Mouse (Mus musculus) c-Kit-negative CD71-positive TER-119-positive erythroid progenitor cells, embryonic 14.5 days (primary cell): ENCODE results near the gene Olfr1086.
"Not testable (repeated sequence)": the region's sequence is repeated elsewhere in the genome, so short reads cannot be mapped to it uniquely, and the experiment has no call there.

Experiments used
- DNase-seq: peaks from one replicate; pipeline ENCODE4 v3.0.0-alpha.2; 2013; ENCODE audit warnings: low read depth, low spot score

Gene Olfr1086

GRCm38 (mm10) chr2:86679992-86680391 lies at the start of gene Olfr1086:
Gene Olfr1086 (minus strand): TSS chr2:86680092.
- DNase-seq: no peak

GRCm38 (mm10) chr2:86698295-86698694 lies 18.4 kb upstream of the Olfr1086 start, which contains the start of gene Olfr1087:
Gene Olfr1087 (minus strand): TSS chr2:86698395.
- DNase-seq: no peak

- no peak for DNase-seq
Measured at GRCm38 (mm10) chr2:86661919-86662318, 18.0 kb downstream of the Olfr1086 start, which contains the start of gene Olfr1085. Gene Olfr1085 (minus strand): TSS chr2:86662019.

GRCm38 (mm10) chr2:86639625-86640024 lies 40.3 kb downstream of the Olfr1086 start, which contains the start of gene Olfr1084:
Gene Olfr1084 (minus strand): TSS chr2:86639725.
- not testable (repeated sequence) for DNase-seq
